In genomic region chr17:10506896-10507295, GRCm38 (mm10) we compare ENCODE assay signal across 24 mouse cellular contexts.
DNase-seq lines count a peak whose midpoint lies in the region; ATAC-seq and TF ChIP-seq lines count a peak whose summit lies in the region.
"Had no signal": no experiment of that assay in that cellular context is flagged by ENCODE, and none has a peak within 500 bp of the region (broad histone marks: within the 10 kb centered on the region; RNA-seq: fewer than 3 reads in every experiment).

No protein-coding gene starts in this region.

- DNase-seq in forebrain, embryonic 14.5 days (ENCODE audit: low spot score) = peak; percentile 70
- no peak for DNase-seq in hindbrain, postnatal 0 days (ENCODE audit: low spot score)
- DNase-seq in hindbrain, embryonic 10.5 days (ENCODE audit: low spot score) = no peak
- DNase-seq in neural tube, embryonic 10.5 days (ENCODE audit: extremely low spot score, low spot score) = no peak
- no peak for DNase-seq in kidney, adult 9 months
- DNase-seq in testis, postnatal 10 days (ENCODE audit: low spot score) = no peak
- DNase-seq: adrenal gland, postnatal 14 days; gastrocnemius, postnatal 14 days; heart, adult 18-20 months; kidney, adult 2 months; kidney, postnatal 10 days; liver, embryonic 13.5 days; lung, adult 2 months; lung, postnatal 14 days; right cerebral cortex, postnatal 14 days; spleen, adult 18-20 months had no signal

- H3K4me3 ChIP-seq in forebrain, embryonic 14.5 days (ENCODE audit: low read depth, low read length) = no peak overlapping the region
- no peak overlapping the region for H3K4me3 ChIP-seq in forebrain, embryonic 12.5 days (replicated peaks)
- no peak overlapping the region for H3K4me3 ChIP-seq in hindbrain, postnatal 0 days (ENCODE audit: low read length)
- no peak overlapping the region for H3K4me3 ChIP-seq in hindbrain, embryonic 10.5 days
- H3K4me3 ChIP-seq in neural tube, embryonic 13.5 days = no peak overlapping the region
- H3K4me3 ChIP-seq: embryonic facial prominence, embryonic 10.5 days; heart, embryonic 12.5 days; limb, embryonic 13.5 days; liver, embryonic 13.5 days; midbrain, embryonic 12.5 days had no signal

- H3K9me3 ChIP-seq in forebrain, embryonic 14.5 days (replicated peaks; ENCODE audit: control insufficient read depth, low read length) = no peaks in the 10 kb centered on the region
- H3K9me3 ChIP-seq in forebrain, embryonic 12.5 days = no peaks in the 10 kb centered on the region
- no peaks in the 10 kb centered on the region for H3K9me3 ChIP-seq in hindbrain, postnatal 0 days (ENCODE audit: low read length)
- no peaks in the 10 kb centered on the region for H3K9me3 ChIP-seq in hindbrain, embryonic 10.5 days
- H3K9me3 ChIP-seq in neural tube, embryonic 13.5 days = no peaks in the 10 kb centered on the region
- H3K9me3 ChIP-seq: embryonic facial prominence, embryonic 10.5 days; heart, embryonic 12.5 days; limb, embryonic 13.5 days; liver, embryonic 13.5 days; midbrain, embryonic 12.5 days had no signal

- peaks cover 14% of the 10 kb centered on the region for H3K4me1 ChIP-seq in forebrain, embryonic 14.5 days (ENCODE audit: control insufficient read depth, insufficient read depth, low read length)
- H3K4me1 ChIP-seq in forebrain, embryonic 12.5 days = peaks cover 12% of the 10 kb centered on the region
- 0 out of 2 replicates have a peak, but pooled peaks cover 5% of the 10 kb centered on the region for H3K4me1 ChIP-seq in hindbrain, postnatal 0 days (ENCODE audit: insufficient read depth, low read length)
- H3K4me1 ChIP-seq in hindbrain, embryonic 10.5 days (replicated peaks) = peaks cover 10% of the 10 kb centered on the region; the same call in 1 of the 2 replicates
- peaks cover 16% of the 10 kb centered on the region for H3K4me1 ChIP-seq in neural tube, embryonic 13.5 days (replicated peaks)
- H3K4me1 ChIP-seq: liver, embryonic 13.5 days had no signal

- ATAC-seq in forebrain, embryonic 14.5 days = peak; percentile 44
- ATAC-seq in forebrain, embryonic 12.5 days (ENCODE audit: low FRiP score) = no peak
- no peak for ATAC-seq in hindbrain, postnatal 0 days
- no peak for ATAC-seq in neural tube, embryonic 13.5 days (ENCODE audit: low read depth)
- ATAC-seq: CD4-positive, CD25-positive, alpha-beta regulatory T cell, adult 4 months; inflammation-experienced regulatory T-cells, adult 6 months had no signal

- H3K4me2 ChIP-seq in forebrain, embryonic 14.5 days (ENCODE audit: low read length) = peak overlapping the region; percentile 30; the same call in 1 of the 2 replicates
- H3K4me2 ChIP-seq in forebrain, embryonic 12.5 days = no peak overlapping the region
- 0 out of 2 replicates have a peak overlapping the region, but pooled peaks have one; percentile 2 for H3K4me2 ChIP-seq in hindbrain, postnatal 0 days (ENCODE audit: low read depth, low read length)
- H3K4me2 ChIP-seq in neural tube, embryonic 13.5 days = no peak overlapping the region
- H3K4me2 ChIP-seq: heart, embryonic 12.5 days; limb, embryonic 13.5 days; liver, embryonic 13.5 days; midbrain, embryonic 12.5 days had no signal

- no peaks in the 10 kb centered on the region for H3K27me3 ChIP-seq in forebrain, embryonic 14.5 days (replicated peaks; ENCODE audit: control insufficient read depth, insufficient read depth, low read length)
- H3K27me3 ChIP-seq in forebrain, embryonic 12.5 days = no peaks in the 10 kb centered on the region
- no peaks in the 10 kb centered on the region for H3K27me3 ChIP-seq in hindbrain, postnatal 0 days (ENCODE audit: insufficient read depth, low read length)
- H3K27me3 ChIP-seq in hindbrain, embryonic 10.5 days (ENCODE audit: insufficient read depth, poor library complexity, severe bottlenecking) = no peaks in the 10 kb centered on the region
- H3K27me3 ChIP-seq in neural tube, embryonic 13.5 days = no peaks in the 10 kb centered on the region
- H3K27me3 ChIP-seq: heart, embryonic 12.5 days; limb, embryonic 13.5 days; liver, embryonic 13.5 days had no signal

- no peaks in the 10 kb centered on the region for H3K36me3 ChIP-seq in forebrain, embryonic 14.5 days (ENCODE audit: control insufficient read depth, insufficient read depth, low read length)
- no peaks in the 10 kb centered on the region for H3K36me3 ChIP-seq in forebrain, embryonic 12.5 days (replicated peaks)
- no peaks in the 10 kb centered on the region for H3K36me3 ChIP-seq in hindbrain, postnatal 0 days (ENCODE audit: insufficient read depth, low read length)
- H3K36me3 ChIP-seq in hindbrain, embryonic 10.5 days = no peaks in the 10 kb centered on the region
- H3K36me3 ChIP-seq in neural tube, embryonic 13.5 days = no peaks in the 10 kb centered on the region
- H3K36me3 ChIP-seq: embryonic facial prominence, embryonic 10.5 days; heart, embryonic 12.5 days; limb, embryonic 13.5 days; liver, embryonic 13.5 days; midbrain, embryonic 12.5 days had no signal

- H3K27ac ChIP-seq in forebrain, embryonic 14.5 days (ENCODE audit: low read depth, low read length) = peak overlapping the region; percentile 58; the same call in 1 of the 2 replicates
- H3K27ac ChIP-seq in forebrain, embryonic 12.5 days = no peak overlapping the region
- H3K27ac ChIP-seq in hindbrain, postnatal 0 days = peak overlapping the region; percentile 77; the same call in 1 of the 2 replicates
- H3K27ac ChIP-seq in hindbrain, embryonic 10.5 days = no peak overlapping the region
- peak overlapping the region; percentile 81 for H3K27ac ChIP-seq in neural tube, embryonic 13.5 days (replicated peaks)
- H3K27ac ChIP-seq: embryonic facial prominence, embryonic 10.5 days; limb, embryonic 13.5 days; liver, embryonic 13.5 days; midbrain, embryonic 12.5 days had no signal

- no peak for TF ChIP-seq CTCF in hindbrain, postnatal 0 days (IDR thresholded peaks at IDR 0.05; ENCODE audit: low read depth)

- no peak overlapping the region for H3K9ac ChIP-seq in forebrain, embryonic 14.5 days (ENCODE audit: low read length)
- H3K9ac ChIP-seq in forebrain, embryonic 12.5 days = no peak overlapping the region
- H3K9ac ChIP-seq in hindbrain, postnatal 0 days (replicated peaks; ENCODE audit: low read length) = no peak overlapping the region
- H3K9ac ChIP-seq in neural tube, embryonic 13.5 days = no peak overlapping the region
- H3K9ac ChIP-seq: heart, embryonic 12.5 days; limb, embryonic 13.5 days; liver, embryonic 13.5 days; midbrain, embryonic 12.5 days had no signal

- WGBS in forebrain, embryonic 14.5 days = 45% methylated on average over 3 of the region's 3 CpGs
- WGBS in forebrain, embryonic 12.5 days = 68% methylated on average over 3 of the region's 3 CpGs
- WGBS in hindbrain, postnatal 0 days = 29% methylated on average over 3 of the region's 3 CpGs
- WGBS in hindbrain, embryonic 10.5 days = 83% methylated on average over 3 of the region's 3 CpGs
- WGBS in neural tube, embryonic 13.5 days = 62% methylated on average over 3 of the region's 3 CpGs

Comparison
In these comparisons a context has a peak if more than half of its experiments do, and no peak if none do; other contexts are left out.
1. H3K27ac ChIP-seq: peak in forebrain, embryonic 14.5 days (single experiment), hindbrain, postnatal 0 days (single experiment) and neural tube, embryonic 13.5 days (single experiment); none in forebrain, embryonic 12.5 days (single experiment) and hindbrain, embryonic 10.5 days (single experiment).
2. H3K4me2 ChIP-seq: peak in forebrain, embryonic 14.5 days (single experiment) and hindbrain, postnatal 0 days (single experiment); none in forebrain, embryonic 12.5 days (single experiment) and neural tube, embryonic 13.5 days (single experiment).